Mouse (Mus musculus) thymus, adult 18-20 months (tissue): ENCODE results near the gene Tacstd2.
"Not testable (repeated sequence)": the region's sequence is repeated elsewhere in the genome, so short reads cannot be mapped to it uniquely, and the experiment has no call there.

Experiments
- DNase-seq, 2 experiments: peaks; one replicate each; pipeline ENCODE4 v3.0.0; 2022; ENCODE audit warnings: mixed read lengths in 2 of 2

Gene Tacstd2

DNA sequence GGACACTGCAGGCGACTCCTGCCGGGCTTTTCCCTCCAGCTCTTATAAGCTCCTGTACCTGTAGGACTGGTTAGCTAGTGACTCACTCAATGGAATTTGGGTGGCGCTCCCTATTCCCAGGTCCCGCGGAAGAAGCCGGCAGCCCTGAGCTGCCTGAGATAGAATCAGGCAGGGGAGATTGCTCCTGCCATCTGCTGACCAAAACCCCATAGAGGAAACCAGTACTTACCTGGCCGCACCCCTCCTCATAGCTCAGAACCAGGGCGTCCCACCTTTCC, at the start of gene Tacstd2:
Gene Tacstd2, minus strand, starts transcription at position 20 of the 278 bp plus-strand sequence.
- no peak for DNase-seq

DNA sequence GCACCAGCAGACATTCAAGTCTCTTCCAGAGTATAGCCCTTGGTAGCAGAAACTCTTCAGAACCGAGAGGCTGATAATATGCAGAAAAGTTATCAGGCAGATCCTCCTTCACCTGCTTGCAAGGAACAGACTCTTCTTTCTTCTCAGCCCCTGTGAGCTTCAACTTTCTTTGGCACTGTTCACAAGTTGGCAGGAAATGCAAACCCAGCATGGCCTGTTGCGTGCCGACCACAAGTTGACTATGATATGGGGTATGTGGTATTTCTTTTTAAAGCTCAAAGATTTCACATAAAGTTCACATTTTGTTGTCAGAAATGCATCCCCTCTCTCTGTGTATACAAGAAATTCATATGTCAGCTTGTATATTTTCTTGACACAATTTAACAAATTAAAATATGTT, 30.7 kb upstream of the Tacstd2 start:
- no peak for DNase-seq

DNA sequence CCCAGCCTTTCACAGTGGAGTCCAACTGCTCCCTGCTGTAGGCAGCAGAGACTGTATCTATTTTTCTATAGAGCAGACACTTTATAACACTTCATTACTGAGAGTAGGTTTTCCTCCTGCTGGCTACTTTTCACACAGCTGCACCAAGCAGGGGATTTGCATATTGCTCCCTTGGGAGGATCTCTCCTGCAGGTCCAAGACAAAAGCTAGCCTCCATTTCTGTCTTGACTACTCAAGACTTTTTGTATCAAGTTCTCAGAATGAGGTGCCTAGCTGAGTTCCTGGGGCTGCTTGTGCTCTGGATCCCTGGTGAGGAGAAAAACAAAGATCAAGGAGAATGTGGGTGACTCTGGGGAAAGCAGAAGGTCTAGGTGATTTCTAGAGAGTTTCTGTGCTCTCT, 19.8 kb upstream of the Tacstd2 start:
- DNase-seq: no peak

DNA sequence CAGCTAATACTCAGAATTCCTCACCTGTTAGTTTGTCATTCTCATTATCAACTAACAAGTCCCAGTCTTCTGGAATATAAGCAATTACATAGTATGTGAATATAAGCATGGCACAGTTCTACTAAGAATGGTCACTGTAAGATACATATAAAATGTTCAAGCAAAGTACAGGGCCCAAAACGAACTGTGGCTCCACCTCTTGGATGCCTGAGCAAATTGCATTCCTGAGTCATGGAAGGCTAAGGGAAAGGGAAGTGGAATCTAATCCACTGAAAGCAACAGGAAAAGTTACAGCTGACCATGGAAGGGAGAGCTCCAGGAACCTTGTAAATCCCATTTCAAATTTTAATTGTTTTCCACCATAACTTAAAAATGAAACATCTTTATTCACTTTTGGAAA, 14.0 kb upstream of the Tacstd2 start:
- no peak for DNase-seq

DNA sequence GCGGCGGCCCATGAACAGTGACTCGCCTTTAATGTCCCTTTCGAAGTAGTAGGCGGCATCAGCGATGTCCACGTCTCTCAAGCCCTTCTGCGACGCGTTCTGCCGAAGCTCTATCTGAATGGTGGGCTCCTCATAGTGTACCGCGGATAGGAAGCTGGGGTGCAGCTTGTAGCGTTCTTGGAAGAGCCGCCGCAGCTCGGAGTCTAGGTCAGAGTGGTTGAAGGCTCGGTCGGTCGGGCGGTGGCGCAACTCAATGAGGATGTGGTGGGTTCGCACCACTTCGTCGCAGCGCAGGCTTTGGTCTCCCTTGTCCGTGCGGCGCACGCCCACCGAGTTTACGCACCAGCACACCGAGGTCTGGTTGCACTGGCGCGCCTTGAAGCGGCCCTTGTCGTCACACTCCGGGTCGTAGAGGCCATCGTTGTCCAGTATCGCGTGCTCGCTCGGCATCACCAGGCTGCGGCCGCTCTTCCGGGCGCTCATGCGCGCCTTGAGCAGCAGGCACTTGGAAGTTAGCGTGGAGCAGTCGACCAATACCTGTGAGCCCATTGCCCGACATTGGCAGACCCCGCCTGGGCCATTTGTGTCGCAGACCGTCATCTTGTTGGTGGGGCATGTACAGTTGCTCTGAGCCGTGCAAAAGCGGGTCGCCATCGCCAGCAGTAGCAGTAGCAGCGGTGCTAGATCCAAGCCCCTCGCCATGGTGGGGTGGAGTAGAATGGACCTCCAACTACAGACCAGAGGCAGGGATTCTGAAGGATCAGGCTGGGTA, 405 bp downstream of the Tacstd2 start:
- no peak for DNase-seq

DNA sequence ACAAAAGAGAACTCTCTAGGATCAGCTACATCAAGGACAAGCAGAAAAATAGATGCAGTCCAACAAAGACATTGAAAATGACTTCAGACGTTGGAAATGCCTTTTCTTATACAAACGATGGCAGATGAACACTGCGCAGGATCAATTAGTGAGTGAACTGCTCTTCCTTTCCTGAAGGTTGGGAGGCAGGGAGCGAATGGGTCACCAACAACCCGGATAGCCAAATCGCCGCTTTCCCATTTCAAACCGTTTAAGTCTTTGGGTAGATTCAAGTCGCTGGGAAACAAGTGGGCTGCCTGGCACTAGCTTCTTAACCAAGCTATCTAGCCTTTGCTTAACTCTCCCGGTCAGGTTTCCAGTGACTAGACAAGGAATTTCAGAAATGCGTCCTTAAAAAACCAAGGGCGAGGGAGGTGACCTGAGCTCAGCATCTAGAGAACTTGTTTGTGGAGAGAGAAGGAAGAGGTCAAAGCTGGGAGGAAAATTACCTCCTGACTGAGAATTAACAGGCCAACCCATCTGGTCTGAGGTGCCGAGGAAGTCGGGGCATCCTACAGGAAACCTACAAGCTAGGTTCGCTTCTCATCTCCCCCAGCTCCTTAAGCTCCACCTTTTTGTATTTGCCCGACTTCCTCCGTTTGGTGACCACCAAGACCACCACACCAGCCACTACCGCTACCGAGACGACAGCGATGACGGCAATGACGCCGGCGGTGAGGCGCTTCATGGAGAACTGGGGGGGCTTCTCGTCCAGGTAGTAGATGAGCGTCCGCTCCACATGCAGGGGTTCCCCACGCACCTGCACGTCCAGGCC, 1.2 kb downstream of the Tacstd2 start:
- no peak for DNase-seq

DNA sequence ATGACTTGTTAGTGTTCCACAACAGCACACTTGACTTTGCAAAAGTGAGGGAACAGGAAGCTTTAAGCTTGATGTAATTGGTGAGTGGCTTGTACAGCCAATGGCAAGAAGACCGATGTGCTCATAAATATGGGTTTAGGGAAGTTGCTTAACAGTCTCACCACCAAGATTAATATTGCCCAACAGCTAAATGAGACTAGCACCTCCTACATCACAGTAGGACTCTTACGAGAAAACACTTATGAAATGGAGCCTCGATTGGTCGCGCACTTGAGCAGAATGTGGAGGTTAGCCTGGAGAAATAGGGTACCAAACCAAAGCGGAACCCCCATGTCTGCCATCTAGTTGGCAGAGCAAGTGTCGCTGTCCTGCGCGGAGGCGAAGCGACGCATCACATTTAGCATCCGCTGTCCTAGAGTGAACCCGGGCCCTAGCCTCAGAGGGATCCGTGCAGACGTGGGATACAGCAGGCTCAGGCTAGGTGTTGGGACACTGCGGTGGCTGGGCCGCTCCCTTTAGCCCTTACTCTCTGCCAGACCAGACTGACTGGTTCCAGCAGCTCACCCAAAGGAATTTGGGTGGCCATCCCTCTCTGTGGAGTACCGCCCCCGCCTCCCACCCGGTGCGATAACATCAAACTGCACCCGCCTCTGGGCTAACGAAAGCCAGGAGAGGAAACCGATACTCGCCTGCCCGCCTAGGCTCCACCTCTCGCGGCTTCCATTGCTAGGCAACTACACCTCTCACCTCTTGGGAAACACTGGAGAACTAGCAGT, 2.7 kb downstream of the Tacstd2 start:
- peak; percentile 19 to 29 for DNase-seq

DNA sequence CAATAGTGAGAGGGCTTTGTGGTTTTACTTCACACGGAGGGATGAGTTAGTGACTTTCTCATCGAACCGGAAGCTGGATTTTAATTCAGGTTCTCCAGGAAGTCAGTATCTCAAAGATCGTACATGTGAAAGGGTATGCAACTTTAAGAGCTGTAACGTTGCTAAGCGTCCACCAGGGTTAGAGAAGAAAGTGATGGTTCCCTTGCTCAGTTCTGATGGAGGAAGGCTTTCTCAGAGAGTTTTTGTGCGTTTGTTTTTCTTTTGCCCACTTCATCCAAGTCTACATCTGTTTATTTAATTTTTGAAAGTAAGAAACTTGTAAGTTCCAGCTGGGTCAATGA, 3.8 kb downstream of the Tacstd2 start:
- DNase-seq: no peak

DNA sequence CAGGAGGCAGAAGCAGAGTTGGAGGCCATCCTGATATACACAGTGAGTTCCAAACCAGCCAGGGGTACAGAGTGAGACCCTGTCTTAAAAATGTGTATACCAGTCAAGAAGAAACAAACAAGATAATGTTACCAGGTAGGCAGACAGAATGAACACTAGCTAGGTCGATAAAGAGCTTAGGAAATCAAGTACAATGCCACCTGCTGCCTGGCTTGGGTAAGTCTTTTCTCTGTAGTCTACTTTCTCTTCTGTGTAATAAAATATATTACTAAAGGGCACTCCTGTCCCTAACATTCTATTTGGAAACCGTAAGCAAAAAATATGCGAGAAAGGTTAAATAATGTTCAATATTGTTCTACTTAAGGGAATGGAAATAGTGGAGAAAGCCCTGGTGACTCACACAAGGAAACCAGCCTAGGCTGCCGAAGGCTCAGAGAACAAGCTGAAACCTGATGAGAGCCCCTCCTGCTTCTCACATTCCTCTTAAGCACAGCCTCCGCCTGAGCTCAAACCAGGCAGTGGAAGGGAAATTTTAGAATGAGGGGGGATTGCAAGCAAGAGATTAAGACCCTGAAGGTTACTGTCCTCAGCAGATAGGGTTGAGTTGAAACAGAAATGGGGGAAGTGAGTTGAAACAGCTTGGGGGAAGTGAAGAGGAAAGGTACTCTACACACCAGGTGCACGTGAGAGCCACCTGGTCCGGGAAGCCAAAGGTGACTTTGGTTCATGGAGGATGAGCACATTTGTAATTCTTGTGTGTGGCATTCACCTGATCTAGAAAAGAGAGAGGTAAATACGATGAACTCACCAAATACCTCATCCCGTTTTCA, 4.4 kb downstream of the Tacstd2 start:
- DNase-seq: no peak

DNA sequence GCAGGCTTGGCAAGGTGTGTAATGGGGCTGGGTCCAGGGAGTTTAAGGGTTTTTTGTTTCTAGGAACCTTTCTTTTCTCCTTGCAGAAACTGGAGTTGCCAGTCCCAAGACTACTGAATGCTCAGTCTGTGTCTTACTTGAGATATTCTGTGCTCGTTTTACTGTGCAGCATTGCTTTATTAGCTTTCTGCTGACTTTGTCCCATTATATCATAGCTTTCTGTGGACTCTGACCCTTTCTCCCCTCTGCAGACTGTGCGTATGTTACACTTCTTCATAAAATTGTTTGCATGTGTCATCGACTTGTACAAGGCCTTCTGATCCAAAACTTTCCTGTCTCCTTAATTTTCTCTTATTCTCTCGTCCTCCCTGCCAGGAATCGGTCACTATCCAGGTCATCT, 9.2 kb downstream of the Tacstd2 start:
- DNase-seq: no peak

DNA sequence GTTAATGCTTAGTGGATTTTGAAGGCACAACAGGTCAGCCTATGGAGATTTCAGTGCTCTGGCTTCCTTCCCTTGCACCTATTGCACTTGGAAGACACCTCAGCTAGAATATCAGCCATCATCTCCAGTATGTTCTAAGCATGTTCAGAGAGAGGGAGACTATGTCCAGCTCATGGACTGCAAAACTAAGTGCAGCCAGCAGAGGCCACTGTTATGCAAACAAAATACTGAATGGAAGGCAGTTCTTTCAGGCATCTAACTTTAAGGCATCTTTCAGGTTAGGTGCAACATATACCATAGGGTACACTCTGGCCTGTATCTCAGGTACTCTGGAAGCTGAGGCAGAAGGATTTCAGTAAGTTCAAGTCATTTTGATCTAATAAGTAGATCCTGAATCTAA, 24.8 kb downstream of the Tacstd2 start:
- no peak for DNase-seq

DNA sequence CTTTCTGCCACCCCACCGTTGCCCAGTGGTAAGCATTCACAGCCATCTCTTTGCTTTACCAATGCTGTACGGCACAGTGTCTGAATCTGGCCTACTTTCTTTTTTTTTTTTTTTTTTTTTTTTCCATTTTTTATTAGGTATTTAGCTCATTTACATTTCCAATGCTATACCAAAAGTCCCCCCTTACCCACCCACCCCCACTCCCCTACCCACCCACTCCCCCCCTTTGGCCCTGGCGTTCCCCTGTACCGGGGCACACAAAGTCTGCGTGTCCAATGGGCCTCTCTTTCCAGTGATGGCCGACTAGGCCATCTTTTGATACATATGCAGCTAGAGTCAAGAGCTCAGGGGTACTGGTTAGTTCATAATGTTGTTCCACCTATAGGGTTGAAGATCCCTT, 33.7 kb downstream of the Tacstd2 start:
- DNase-seq: not testable (repeated sequence)

DNA sequence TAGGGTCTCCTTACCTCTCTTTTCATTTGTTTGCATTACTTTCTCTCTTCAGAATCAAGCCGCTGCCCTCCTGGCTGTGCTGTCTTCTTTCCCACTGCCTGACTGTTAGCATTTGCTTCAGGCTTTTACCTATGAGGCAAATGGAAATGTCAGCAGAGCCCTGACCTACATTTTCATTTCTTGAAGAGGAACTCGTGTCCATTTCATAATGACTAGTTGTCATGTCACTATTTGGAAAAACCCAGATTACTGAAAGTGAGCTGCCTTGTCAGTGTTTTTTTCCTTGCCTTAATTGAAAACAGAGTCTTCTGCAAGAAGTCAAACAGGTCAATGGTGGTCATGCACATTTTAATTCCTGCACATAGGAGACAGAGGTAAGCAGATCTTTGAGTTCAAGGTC, 43.8 kb downstream of the Tacstd2 start, which contains the start of gene Il23r:
Gene Il23r, minus strand, starts transcription at position 101 of the 400 bp plus-strand sequence.
- DNase-seq: no peak
